ENCODE assay signal across 8 mouse cellular contexts in the genomic region with DNA sequence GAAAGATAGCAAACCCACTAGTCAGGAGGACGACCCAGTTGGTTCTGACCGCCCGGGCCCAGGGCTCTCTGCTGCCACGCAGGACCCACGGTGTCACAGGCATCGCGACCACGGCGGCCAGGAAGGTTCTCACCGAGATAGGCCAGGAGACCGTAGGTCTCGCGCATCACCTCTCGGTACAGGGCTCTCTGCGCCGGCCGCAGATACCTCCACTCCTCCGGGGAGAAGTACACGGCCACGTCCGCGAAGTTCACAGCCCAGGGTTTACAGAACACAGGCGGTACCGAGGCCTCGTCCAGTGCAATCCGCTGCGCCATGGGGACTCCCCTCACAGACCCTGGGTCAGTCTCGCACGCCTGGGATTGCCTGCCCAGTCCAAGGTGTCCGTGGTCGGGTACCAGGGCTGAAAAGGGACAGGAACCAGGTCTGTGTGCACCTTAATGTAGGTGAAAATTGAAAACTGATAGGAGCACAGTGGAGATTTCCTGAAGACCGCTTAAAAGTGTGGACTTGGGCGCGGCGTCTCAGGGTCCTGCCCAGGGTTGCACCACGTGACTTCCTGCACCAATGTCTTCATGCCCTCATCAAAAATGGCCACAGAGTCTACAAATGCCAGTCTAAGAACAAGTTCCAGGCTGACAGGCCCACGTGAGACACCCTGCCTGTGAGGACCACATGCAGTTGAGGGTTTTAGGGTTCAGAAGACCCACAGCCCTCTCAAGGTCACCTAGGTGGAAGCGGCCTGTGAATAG. TPM values are rescaled to one million over a fixed set of nuclear protein-coding genes. Genes with fewer than 3 reads are reported as not detected.
DNase-seq lines count a peak whose midpoint lies in the region; ATAC-seq and TF ChIP-seq lines count a peak whose summit lies in the region.

A gene (minus strand): TSS at position 526 of the 752 bp plus-strand sequence.

- no peak within 1 kb of the TSS for H3K27ac ChIP-seq in forebrain, postnatal 0 days (ENCODE audit: low read depth, low read length)
- no peak within 1 kb of the TSS for H3K27ac ChIP-seq in lung, embryonic 14.5 days (ENCODE audit: low read depth)

- ATAC-seq in forebrain, postnatal 0 days, result peak; percentile 95
- peak; percentile 88 for ATAC-seq in lung, embryonic 14.5 days (ENCODE audit: insufficient read depth)
- peak; percentile 84 for ATAC-seq in neutrophil, adult 5-6 weeks (ENCODE audit: extremely low read depth, insufficient number of reproducible peaks, low FRiP score, poor library complexity, severe bottlenecking)

- H3K36me3 ChIP-seq in forebrain, postnatal 0 days (ENCODE audit: insufficient read depth), result peaks cover 8% of the 10 kb centered on the region; the same call in 1 of the 2 replicates
- peaks cover 14% of the 10 kb centered on the region; the same call in 1 of the 2 replicates for H3K36me3 ChIP-seq in lung, embryonic 14.5 days (ENCODE audit: insufficient read depth)

- peak within 1 kb of the TSS; percentile 46 for H3K4me3 ChIP-seq in forebrain, postnatal 0 days (ENCODE audit: low read depth, low read length)
- peak within 1 kb of the TSS; percentile 49 for H3K4me3 ChIP-seq in lung, embryonic 14.5 days (ENCODE audit: low read depth, low read length)

- WGBS in forebrain, postnatal 0 days, result 15% methylated on average over 38 of the region's 38 CpGs
- WGBS in lung, embryonic 14.5 days, result 13% methylated on average over 37 of the region's 38 CpGs

- peak within 1 kb of the TSS; percentile 52 for H3K9ac ChIP-seq in forebrain, postnatal 0 days
- H3K9ac ChIP-seq in lung, embryonic 14.5 days, result peak within 1 kb of the TSS; percentile 66

- TF ChIP-seq CTCF in forebrain, postnatal 0 days (IDR thresholded peaks at IDR 0.05; ENCODE audit: low read depth), result no peak
- no peak for TF ChIP-seq CTCF in lung, embryonic 14.5 days (IDR thresholded peaks at IDR 0.05; ENCODE audit: low read depth)

- peak within 1 kb of the TSS; percentile 77 for H3K4me2 ChIP-seq in forebrain, postnatal 0 days (ENCODE audit: low read depth)
- H3K4me2 ChIP-seq in lung, embryonic 14.5 days, result peak within 1 kb of the TSS; percentile 73

- no peaks in the 10 kb centered on the region for H3K4me1 ChIP-seq in forebrain, postnatal 0 days (ENCODE audit: insufficient read depth)
- no peaks in the 10 kb centered on the region for H3K4me1 ChIP-seq in lung, embryonic 14.5 days (ENCODE audit: insufficient read depth)

- H3K9me3 ChIP-seq in forebrain, postnatal 0 days (ENCODE audit: low read length), result no peaks in the 10 kb centered on the region
- no peaks in the 10 kb centered on the region for H3K9me3 ChIP-seq in lung, embryonic 14.5 days (ENCODE audit: low read depth, low read length)

- H3K27me3 ChIP-seq in forebrain, postnatal 0 days (ENCODE audit: insufficient read depth, low read length), result no peaks in the 10 kb centered on the region
- H3K27me3 ChIP-seq in lung, embryonic 14.5 days (ENCODE audit: insufficient read depth, low read length), result no peaks in the 10 kb centered on the region

- DNase-seq in MEL-GATA-1-ER (ENCODE audit: extremely low read depth, low read depth), result peak; percentile 75
- DNase-seq in cerebellum, adult 8-10 months, result peak; percentile 94
- DNase-seq in forebrain, postnatal 0 days, result peak; percentile 90
- peak; percentile 93 for DNase-seq in heart, postnatal 4 days
- peak; percentile 89 to 93 for DNase-seq in layer of hippocampus, adult 8-10 months (ENCODE audit: low spot score in 2 of 2)
- peak; percentile 94 for DNase-seq in lung, embryonic 14.5 days
- DNase-seq in testis, postnatal 14 days (ENCODE audit: low spot score), result peak; percentile 87

RNA-seq across cellular contexts. Expression of the gene that starts here (rescaled TPM):
- total RNA-seq in forebrain, postnatal 0 days (2014; rRNA removed), result 3.2 and 4.6 TPM in 2 replicates
- polyA plus RNA-seq in forebrain, postnatal 0 days (2015; fragmentation: Nextera tagmentation; extraction: Ambion mirVana), result 0.89 and 1.3 TPM in 2 replicates
- total RNA-seq in heart, postnatal 4 days (2021), result 1 to 10 TPM; 2.6 to 3.2 TPM
- 1 to 10 TPM; 4.0 to 4.6 (median 4.3) TPM for total RNA-seq in layer of hippocampus, adult 8-10 months (2022)
- 5.6 and 6.8 TPM in 2 replicates for polyA plus RNA-seq in lung, embryonic 14.5 days (2014; fragmentation: Nextera tagmentation; extraction: Ambion mirVana)
- 7.7 and 8.7 TPM in 2 replicates for total RNA-seq in neutrophil, adult 5-6 weeks (2017)
